Mouse (Mus musculus) stomach, embryonic 15.5 days (tissue): ENCODE measurements around the gene Snx3. TPM values are rescaled to one million over a fixed set of nuclear protein-coding genes. Genes with fewer than 3 reads are reported as not detected.

Experiments
- ATAC-seq: fragments of 200-750 bp; cut with Nextera tagmentation; 2 replicates; pipeline ENCODE4 v1.8.0; 2017; ENCODE audit warnings: low read depth, moderate number of reproducible peaks, moderate TSS enrichment; ENCODE audit not compliant: insufficient read depth, low FRiP score
- H3K27ac ChIP-seq: fragments of 300-500 bp; sonication (generic); 2 replicates; pipeline ENCODE4 v1.5.1; 2015; ENCODE audit warnings: mild to moderate bottlenecking, inconsistent platforms
- H3K27me3 ChIP-seq: fragments of 300-500 bp; sonication (generic); replicated peaks from 2 replicates; pipeline ENCODE4 v1.6.1; 2015; ENCODE audit warnings: inconsistent platforms
- H3K36me3 ChIP-seq: fragments of 300-500 bp; sonication (generic); 2 replicates; pipeline ENCODE4 v1.6.1; 2015; ENCODE audit warnings: inconsistent platforms
- H3K4me1 ChIP-seq: fragments of 300-500 bp; sonication (generic); 2 replicates; pipeline ENCODE4 v1.6.1; 2015; ENCODE audit warnings: inconsistent platforms
- H3K4me2 ChIP-seq: fragments of 300-500 bp; sonication (generic); 2 replicates; pipeline ENCODE4 v1.6.1; 2015; ENCODE audit warnings: mild to moderate bottlenecking, inconsistent platforms
- H3K4me3 ChIP-seq: fragments of 300-500 bp; sonication (generic); replicated peaks from 2 replicates; pipeline ENCODE4 v1.5.1; 2015; ENCODE audit warnings: inconsistent platforms
- H3K9ac ChIP-seq: fragments of 300-500 bp; sonication (generic); 2 replicates; pipeline ENCODE4 v1.6.1; 2015; ENCODE audit warnings: inconsistent platforms
- H3K9me3 ChIP-seq: fragments of 300-500 bp; sonication (generic); 2 replicates; pipeline ENCODE4 v1.6.1; 2016; ENCODE audit warnings: inconsistent platforms
- WGBS: fragments of 180-500 bp; shearing (Covaris S2); methylation state at CpG from one replicate; pipeline ENCODE4 v1.1.7; 2015; 5-methylcytosine and 5-hydroxymethylcytosine counted together
- polyA plus RNA-seq: library from polyadenylated mRNA; unstranded; fragments of >200 nt; fragmentation: Nextera tagmentation; extraction: Ambion mirVana; gene quantifications from 2 replicates; pipeline ENCODE4 v1.2.1, GENCODE M21; 2015

The Snx3 gene
- polyA plus RNA-seq, 1 experiment from 2014 or later, result 389 TPM

DNA sequence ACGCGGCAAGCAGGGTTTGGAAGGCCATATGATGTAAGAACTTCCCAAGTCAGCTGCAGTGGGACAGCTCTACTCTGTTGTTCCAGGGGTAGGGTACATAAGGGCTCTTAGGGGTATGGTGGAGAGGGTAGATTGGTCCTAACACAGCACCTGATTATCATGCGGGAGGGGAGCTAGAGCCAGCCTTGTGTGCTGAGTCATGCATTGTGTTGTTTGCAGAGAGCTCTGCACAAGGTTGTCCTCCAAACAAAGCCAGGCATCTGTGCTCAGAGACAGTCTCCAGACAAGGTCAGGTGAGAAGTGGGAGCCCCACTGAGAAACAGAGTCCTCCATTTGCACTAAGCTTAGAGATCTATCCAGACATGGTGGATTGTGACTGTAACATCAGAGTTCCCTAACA, 44.7 kb downstream of the Snx3 start:
- no peak for ATAC-seq
- Histone ChIP-seq H3K4me3 (no peak overlapping the region), H3K9me3 (no peaks in the 10 kb centered on the region), H3K4me2 (no peak overlapping the region), H3K9ac (no peak overlapping the region), H3K4me1 (no peaks in the 10 kb centered on the region), H3K27me3 (no peaks in the 10 kb centered on the region), H3K27ac (no peak overlapping the region), H3K36me3 (no peaks in the 10 kb centered on the region)
- WGBS, result 85% methylated on average over 3 of the region's 3 CpGs

GRCm38 (mm10) chr10:42559581-42560200, 57.9 kb downstream of the Snx3 start:
- WGBS, result 64% methylated on average over 5 of the region's 5 CpGs
- no peak overlapping the region for H3K27ac ChIP-seq
- H3K27me3 ChIP-seq, result peaks cover 18% of the 10 kb centered on the region
- H3K4me3 ChIP-seq, result no peak overlapping the region
- no peak for ATAC-seq
- no peak overlapping the region for H3K4me2 ChIP-seq
- no peak overlapping the region for H3K9ac ChIP-seq
- no peaks in the 10 kb centered on the region for H3K36me3 ChIP-seq
- no peaks in the 10 kb centered on the region for H3K9me3 ChIP-seq
- no peaks in the 10 kb centered on the region for H3K4me1 ChIP-seq

DNA sequence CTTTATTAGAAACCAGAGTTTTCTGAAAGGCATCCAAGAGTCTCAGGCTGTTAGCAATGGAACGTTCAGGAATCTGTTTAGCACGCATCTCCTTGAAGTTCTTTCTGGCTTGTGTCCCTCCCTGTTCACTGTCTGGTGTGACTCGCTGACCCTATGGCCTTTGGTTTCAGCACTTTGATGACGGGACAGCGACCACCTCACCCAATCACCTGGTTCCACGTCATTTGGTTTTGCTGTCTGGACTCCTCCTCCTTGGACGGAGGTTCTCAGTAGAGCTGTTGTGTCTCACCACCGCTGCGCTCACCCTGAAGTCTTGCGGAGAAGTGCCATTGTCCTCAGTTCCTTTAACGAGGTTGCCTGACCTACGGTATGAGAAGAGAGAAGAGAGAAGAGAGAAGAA, 60.4 kb downstream of the Snx3 start:
- Histone ChIP-seq H3K4me3 (no peak overlapping the region), H3K27ac (no peak overlapping the region), H3K4me2 (no peak overlapping the region), H3K9me3 (no peaks in the 10 kb centered on the region), H3K4me1 (no peaks in the 10 kb centered on the region), H3K9ac (no peak overlapping the region), H3K27me3 (peaks cover 40% of the 10 kb centered on the region), H3K36me3 (no peaks in the 10 kb centered on the region)
- no peak for ATAC-seq
- WGBS, result 1% methylated on average over 12 of the region's 12 CpGs

DNA sequence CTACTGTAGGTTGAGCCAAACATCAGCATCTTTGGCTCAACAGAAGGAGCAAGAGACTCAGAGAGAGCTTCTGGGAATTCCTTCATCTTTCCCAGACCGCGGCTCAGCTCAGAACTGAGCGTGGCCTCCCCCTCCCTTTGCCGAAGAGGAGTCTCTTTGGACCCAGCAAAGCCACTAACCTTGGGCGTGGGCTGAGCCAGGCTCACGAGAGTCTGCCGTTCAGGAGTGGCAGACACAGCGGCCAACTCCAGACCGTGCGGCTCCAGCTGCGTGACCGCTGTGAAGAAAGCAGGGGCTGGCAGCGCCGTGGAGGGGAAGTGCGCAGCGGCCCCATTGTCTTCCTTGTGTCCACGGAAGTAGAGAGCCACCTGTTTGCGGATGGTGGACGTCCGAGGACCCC, 70.7 kb downstream of the Snx3 start:
- Histone ChIP-seq H3K4me2 (no peak overlapping the region), H3K4me1 (no peaks in the 10 kb centered on the region), H3K36me3 (no peaks in the 10 kb centered on the region), H3K9ac (no peak overlapping the region), H3K27me3 (peaks cover 85% of the 10 kb centered on the region), H3K4me3 (no peak overlapping the region), H3K9me3 (no peaks in the 10 kb centered on the region), H3K27ac (no peak overlapping the region)
- 1% methylated on average over 20 of the region's 20 CpGs for WGBS
- no peak for ATAC-seq

- Histone ChIP-seq H3K9ac (no peak overlapping the region), H3K27me3 (peaks cover 86% of the 10 kb centered on the region), H3K9me3 (no peaks in the 10 kb centered on the region), H3K4me1 (no peaks in the 10 kb centered on the region), H3K36me3 (no peaks in the 10 kb centered on the region), H3K4me3 (no peak overlapping the region), H3K27ac (no peak overlapping the region), H3K4me2 (no peak overlapping the region)
- no peak for ATAC-seq
- 2% methylated on average over 15 of the region's 15 CpGs for WGBS
These were observed 71.1 kb downstream of the Snx3 start for GRCm38 (mm10) chr10:42572971-42573370.

- H3K4me2 ChIP-seq, result no peak overlapping the region
- no peak for ATAC-seq
- no peaks in the 10 kb centered on the region for H3K36me3 ChIP-seq
- H3K27ac ChIP-seq, result no peak overlapping the region
- no peaks in the 10 kb centered on the region for H3K9me3 ChIP-seq
- H3K4me1 ChIP-seq, result no peaks in the 10 kb centered on the region
- WGBS, result 2% methylated on average over 10 of the region's 10 CpGs
- peaks cover 91% of the 10 kb centered on the region for H3K27me3 ChIP-seq
- no peak overlapping the region for H3K9ac ChIP-seq
- no peak overlapping the region for H3K4me3 ChIP-seq
These were observed 72.8 kb downstream of the Snx3 start for GRCm38 (mm10) chr10:42574639-42575038.

GRCm38 (mm10) chr10:42577525-42578280, 75.9 kb downstream of the Snx3 start:
- ATAC-seq, result no peak
- Histone ChIP-seq H3K9ac (no peak overlapping the region), H3K9me3 (no peaks in the 10 kb centered on the region), H3K4me3 (no peak overlapping the region), H3K4me2 (no peak overlapping the region), H3K27me3 (peaks cover 94% of the 10 kb centered on the region), H3K27ac (no peak overlapping the region), H3K36me3 (no peaks in the 10 kb centered on the region), H3K4me1 (no peaks in the 10 kb centered on the region)
- 2% methylated on average over 15 of the region's 15 CpGs for WGBS

DNA sequence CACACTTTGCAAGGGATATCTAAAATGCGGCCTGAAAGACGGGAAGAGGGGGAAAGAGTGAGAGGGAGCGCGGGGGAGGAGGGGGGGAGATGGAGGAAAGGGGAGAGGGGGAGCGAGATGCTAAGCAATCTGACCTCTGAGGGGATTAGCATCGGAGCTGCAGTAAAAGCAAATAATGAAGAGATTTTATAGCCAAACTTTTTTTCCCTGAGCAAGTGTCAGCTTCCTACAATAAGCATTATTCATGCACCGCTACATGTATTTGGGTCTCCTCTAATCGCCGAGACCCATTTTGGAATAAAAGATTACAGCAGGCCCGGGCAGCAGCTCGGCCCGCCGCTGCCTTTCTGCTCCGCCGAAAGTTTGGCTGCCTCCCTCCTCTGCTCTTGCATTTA, 76.4 kb downstream of the Snx3 start:
- 1% methylated on average over 15 of the region's 15 CpGs for WGBS
- Histone ChIP-seq H3K27me3 (peaks cover 94% of the 10 kb centered on the region), H3K36me3 (no peaks in the 10 kb centered on the region), H3K4me1 (peaks cover under 1% of the 10 kb centered on the region; the same call in 1 of the 2 replicates), H3K4me3 (no peak overlapping the region), H3K9ac (no peak overlapping the region), H3K27ac (no peak overlapping the region), H3K4me2 (no peak overlapping the region), H3K9me3 (no peaks in the 10 kb centered on the region)
- ATAC-seq, result no peak

DNA sequence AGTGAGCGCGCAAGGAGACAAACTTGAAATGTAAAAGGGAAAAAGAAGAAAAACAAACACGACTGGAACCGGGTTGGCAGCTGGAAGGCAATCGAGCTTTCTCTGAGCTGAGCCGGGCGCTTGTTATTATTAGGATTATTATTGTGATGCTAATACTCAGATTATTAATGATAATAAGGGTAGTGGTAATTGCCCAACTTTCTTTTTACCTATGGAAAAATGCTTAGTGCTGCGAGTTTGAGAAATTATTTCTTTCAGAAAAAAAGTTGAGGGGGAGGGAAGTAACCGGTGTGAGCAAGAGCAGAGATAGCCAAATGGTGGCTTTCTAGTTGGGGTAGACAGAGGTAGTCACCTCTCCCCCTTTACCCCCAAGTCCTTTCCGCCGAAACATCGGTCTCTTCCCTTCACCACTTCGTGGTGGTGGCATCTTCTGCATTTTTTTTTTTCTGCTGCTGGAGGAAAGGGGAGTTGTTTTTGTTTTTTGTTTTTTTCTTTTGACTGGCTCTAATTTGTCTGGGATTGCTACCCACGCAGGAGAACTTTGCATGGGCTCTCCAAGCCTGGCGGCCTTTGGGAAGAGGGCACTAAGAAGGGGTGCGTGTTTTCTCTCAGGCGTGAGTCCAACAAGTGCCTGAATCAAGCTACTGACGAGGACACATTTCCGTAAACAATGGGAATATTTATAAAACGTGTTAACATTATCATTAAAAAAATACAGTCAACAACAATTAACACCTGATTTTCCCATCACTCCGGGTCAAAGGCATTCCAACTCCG, 77.1 kb downstream of the Snx3 start:
- Histone ChIP-seq H3K4me1 (peaks cover 4% of the 10 kb centered on the region; the same call in 1 of the 2 replicates), H3K4me3 (no peak overlapping the region), H3K4me2 (no peak overlapping the region), H3K27ac (no peak overlapping the region), H3K36me3 (no peaks in the 10 kb centered on the region), H3K27me3 (peaks cover 94% of the 10 kb centered on the region), H3K9ac (no peak overlapping the region), H3K9me3 (no peaks in the 10 kb centered on the region)
- 3% methylated on average over 22 of the region's 22 CpGs for WGBS
- ATAC-seq, result no peak

DNA sequence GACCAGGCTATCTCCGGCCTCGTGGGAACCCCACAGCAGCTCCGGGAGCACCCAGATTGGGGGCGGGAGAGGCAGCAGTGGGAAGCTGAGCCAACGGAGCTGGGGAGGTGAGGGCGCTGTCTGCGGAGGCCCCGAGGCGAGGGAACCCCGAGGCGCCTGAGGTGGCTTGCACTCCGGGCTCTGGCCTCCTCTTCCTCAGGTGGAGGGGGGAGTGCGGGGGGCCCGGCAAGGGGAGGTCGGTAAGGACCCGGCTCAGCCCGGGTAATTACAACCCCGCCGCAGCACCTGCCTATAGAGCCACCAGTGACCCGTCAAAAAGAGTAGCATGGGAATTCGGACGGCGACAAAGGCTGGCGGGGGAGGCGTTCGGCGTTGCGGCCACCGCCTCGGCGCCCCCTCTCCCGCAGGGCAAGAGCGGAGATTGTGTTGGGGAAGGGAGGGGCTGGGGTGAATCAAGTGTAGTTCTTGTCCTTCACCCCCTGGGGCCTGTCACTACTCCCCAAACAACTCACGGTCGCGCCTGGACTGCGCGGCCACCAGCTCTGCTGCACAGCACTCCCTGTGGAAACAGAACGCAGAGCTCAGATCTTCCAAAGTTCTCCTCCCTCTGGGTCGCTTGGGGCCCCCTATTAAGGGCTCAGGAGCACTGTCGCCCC, 77.8 kb downstream of the Snx3 start:
- ATAC-seq, result 0 out of 2 replicates have a peak, but pooled peaks have one; percentile 25
- WGBS, result under 1% methylated on average over 38 of the region's 41 CpGs

GRCm38 (mm10) chr10:42580131-42580950, 78.5 kb downstream of the Snx3 start:
- no peak overlapping the region; the same call in 1 of the 2 replicates for H3K4me3 ChIP-seq
- H3K27ac ChIP-seq, result no peak overlapping the region
- H3K27me3 ChIP-seq, result peaks cover 94% of the 10 kb centered on the region
- 3% methylated on average over 29 of the region's 29 CpGs for WGBS
- peaks cover 13% of the 10 kb centered on the region; the same call in 1 of the 2 replicates for H3K4me1 ChIP-seq
- no peak overlapping the region for H3K9ac ChIP-seq
- 0 out of 2 replicates have a peak overlapping the region, but pooled peaks have one; percentile 2 for H3K4me2 ChIP-seq
- H3K36me3 ChIP-seq, result no peaks in the 10 kb centered on the region
- no peaks in the 10 kb centered on the region for H3K9me3 ChIP-seq
- no peak for ATAC-seq

More for the DNA sequence above, 77.8 kb downstream of the Snx3 start:
- H3K9ac ChIP-seq, result no peak overlapping the region
- H3K4me3 ChIP-seq, result no peak overlapping the region; the same call in 1 of the 2 replicates
- H3K27ac ChIP-seq, result no peak overlapping the region
- H3K4me1 ChIP-seq, result peaks cover 11% of the 10 kb centered on the region; the same call in 1 of the 2 replicates
- peaks cover 94% of the 10 kb centered on the region for H3K27me3 ChIP-seq
- no peaks in the 10 kb centered on the region for H3K9me3 ChIP-seq
- no peaks in the 10 kb centered on the region for H3K36me3 ChIP-seq
- H3K4me2 ChIP-seq, result 0 out of 2 replicates have a peak overlapping the region, but pooled peaks have one; percentile 2
